Mouse (Mus musculus) thymus, adult 18-20 months (tissue): Measurements from ENCODE around the gene Cdh22.
A peak's percentile ranks its signal among the peaks of the same experiment; 100 is the strongest.

Experiments
- DNase-seq, 2 experiments: peaks; one replicate each; pipeline ENCODE4 v3.0.0; 2022; ENCODE audit warnings: mixed read lengths in 2 of 2

Gene Cdh22

GRCm38 (mm10) chr2:165246349-165246748, 11.7 kb upstream of the Cdh22 start:
- DNase-seq: no peak

- DNase-seq: no peak
Observed at GRCm38 (mm10) chr2:165243122-165243720, 8.6 kb upstream of the Cdh22 start.

- DNase-seq: no peak
Observed at GRCm38 (mm10) chr2:165242575-165242974, 7.9 kb upstream of the Cdh22 start.

- DNase-seq: no peak
Observed at GRCm38 (mm10) chr2:165241786-165242185, 7.1 kb upstream of the Cdh22 start.

GRCm38 (mm10) chr2:165240371-165240770, 5.7 kb upstream of the Cdh22 start:
- DNase-seq: no peak

GRCm38 (mm10) chr2:165239533-165240144, 5.0 kb upstream of the Cdh22 start:
- no peak for DNase-seq

GRCm38 (mm10) chr2:165238416-165239145, 3.9 kb upstream of the Cdh22 start:
- DNase-seq: no peak

- no peak for DNase-seq
Observed at GRCm38 (mm10) chr2:165234291-165234612, 401 bp downstream of the Cdh22 start.

- DNase-seq: peak in 1 of 2 experiments; percentile 13
Observed at GRCm38 (mm10) chr2:165233491-165234290, 962 bp downstream of the Cdh22 start.

GRCm38 (mm10) chr2:165229050-165229449, 5.6 kb downstream of the Cdh22 start:
- no peak for DNase-seq

- no peak for DNase-seq
Observed at GRCm38 (mm10) chr2:165223837-165224236, 10.8 kb downstream of the Cdh22 start.

- no peak for DNase-seq
Observed at GRCm38 (mm10) chr2:165221952-165222351, 12.7 kb downstream of the Cdh22 start.

- no peak for DNase-seq
Observed at GRCm38 (mm10) chr2:165220347-165220945, 14.2 kb downstream of the Cdh22 start.

- no peak for DNase-seq
Observed at GRCm38 (mm10) chr2:165218954-165219353, 15.7 kb downstream of the Cdh22 start.

- no peak for DNase-seq
Observed at GRCm38 (mm10) chr2:165217361-165218149, 17.1 kb downstream of the Cdh22 start.

GRCm38 (mm10) chr2:165215103-165215951, 19.3 kb downstream of the Cdh22 start:
- DNase-seq: no peak

- no peak for DNase-seq
Observed at GRCm38 (mm10) chr2:165211426-165212079, 23.1 kb downstream of the Cdh22 start.

GRCm38 (mm10) chr2:165210948-165211347, 23.7 kb downstream of the Cdh22 start:
- no peak for DNase-seq

GRCm38 (mm10) chr2:165207689-165208088, 27.0 kb downstream of the Cdh22 start:
- no peak for DNase-seq

GRCm38 (mm10) chr2:165207086-165207485, 27.6 kb downstream of the Cdh22 start:
- no peak for DNase-seq

- DNase-seq: no peak
Observed at GRCm38 (mm10) chr2:165205486-165205885, 29.2 kb downstream of the Cdh22 start.
